Mouse (Mus musculus) cerebellum, postnatal 4 days (tissue): ENCODE measurements around the gene Gtf2h1.
"Not testable (repeated sequence)": the region's sequence is repeated elsewhere in the genome, so short reads cannot be mapped to it uniquely, and the experiment has no call there.

ENCODE experiments used
- DNase-seq, 2 experiments: peaks; one replicate each; pipeline ENCODE4 v3.0.0; 2022; ENCODE audit warnings: low spot score in 2 of 2, mixed read lengths in 1 of 2

The Gtf2h1 gene

GRCm38 (mm10) chr7:46795287-46796205 is at the start of gene Gtf2h1, which contains the start of gene Hps5:
Gene Gtf2h1, plus strand, starts transcription at chr7:46796103.
Gene Hps5, minus strand, starts transcription at chr7:46796064.
- DNase-seq, result peak; percentile 93 to 97

- DNase-seq, result no peak
Measured at GRCm38 (mm10) chr7:46746381-46746780, 49.5 kb upstream of the Gtf2h1 start.

- no peak for DNase-seq
Measured at GRCm38 (mm10) chr7:46748459-46748858, 47.4 kb upstream of the Gtf2h1 start.

- DNase-seq, result no peak
Measured at GRCm38 (mm10) chr7:46751490-46751889, 44.4 kb upstream of the Gtf2h1 start, which contains the start of gene Saa2. Gene Saa2, plus strand, starts transcription at chr7:46751790.

GRCm38 (mm10) chr7:46761049-46761795 is 34.7 kb upstream of the Gtf2h1 start:
- DNase-seq, result no peak

GRCm38 (mm10) chr7:46762601-46763000 is 33.3 kb upstream of the Gtf2h1 start:
- DNase-seq, result no peak

- DNase-seq, result no peak
Measured at GRCm38 (mm10) chr7:46764672-46765071, 31.2 kb upstream of the Gtf2h1 start.

- no peak for DNase-seq
Measured at GRCm38 (mm10) chr7:46767371-46767770, 28.5 kb upstream of the Gtf2h1 start.

GRCm38 (mm10) chr7:46768451-46768850 is 27.5 kb upstream of the Gtf2h1 start:
- DNase-seq, result no peak

GRCm38 (mm10) chr7:46770706-46771105 is 25.2 kb upstream of the Gtf2h1 start:
- DNase-seq, result peak in 1 of 2 experiments; percentile 57

- DNase-seq, result no peak
Measured at GRCm38 (mm10) chr7:46789177-46789849, 6.6 kb upstream of the Gtf2h1 start.

GRCm38 (mm10) chr7:46793871-46794270 is 2.0 kb upstream of the Gtf2h1 start:
- DNase-seq, result no peak

- no peak for DNase-seq
Measured at GRCm38 (mm10) chr7:46796206-46796679, 340 bp downstream of the Gtf2h1 start.

GRCm38 (mm10) chr7:46796779-46797178 is 876 bp downstream of the Gtf2h1 start:
- DNase-seq, result no peak

- no peak for DNase-seq
Measured at GRCm38 (mm10) chr7:46810325-46810724, 14.4 kb downstream of the Gtf2h1 start.

- DNase-seq, result no peak
Measured at GRCm38 (mm10) chr7:46814012-46814411, 18.1 kb downstream of the Gtf2h1 start.

GRCm38 (mm10) chr7:46820876-46821632 is 25.2 kb downstream of the Gtf2h1 start:
- not testable (repeated sequence) for DNase-seq

GRCm38 (mm10) chr7:46827046-46827802 is 31.3 kb downstream of the Gtf2h1 start:
- no peak for DNase-seq

GRCm38 (mm10) chr7:46827803-46828184 is 31.9 kb downstream of the Gtf2h1 start:
- DNase-seq, result no peak

GRCm38 (mm10) chr7:46829911-46830310 is 34.0 kb downstream of the Gtf2h1 start:
- DNase-seq, result no peak
